Mouse (Mus musculus) stomach, embryonic 16.5 days (tissue): Measurements from ENCODE around the gene Tbx1. TPM values are rescaled to one million over a fixed set of nuclear protein-coding genes. Genes with fewer than 3 reads are reported as not detected.

ENCODE experiments used
- ATAC-seq: fragments of 200-750 bp; cut with Nextera tagmentation; 2 replicates; pipeline ENCODE4 v1.8.0; 2017; ENCODE audit warnings: moderate number of reproducible peaks, moderate TSS enrichment; ENCODE audit not compliant: insufficient read depth, low FRiP score
- H3K27ac ChIP-seq: fragments of 300-500 bp; sonication (generic); 2 replicates; pipeline ENCODE4 v1.5.1; 2014; ENCODE audit warnings: low read length
- H3K27me3 ChIP-seq: fragments of 300-500 bp; sonication (generic); 2 replicates; pipeline ENCODE4 v1.6.1; 2014; ENCODE audit warnings: low read length, control low read depth, mixed read lengths; ENCODE audit not compliant: control insufficient read depth, insufficient read depth
- H3K36me3 ChIP-seq: fragments of 300-500 bp; sonication (generic); 2 replicates; pipeline ENCODE4 v1.6.1; 2014; ENCODE audit warnings: low read length; ENCODE audit not compliant: control insufficient read depth, insufficient read depth
- H3K4me1 ChIP-seq: fragments of 300-500 bp; sonication (generic); 2 replicates; pipeline ENCODE4 v1.6.1; 2014; ENCODE audit warnings: low read length, control low read depth, mixed read lengths; ENCODE audit not compliant: control insufficient read depth, insufficient read depth
- H3K4me2 ChIP-seq: fragments of 300-500 bp; sonication (generic); 2 replicates; pipeline ENCODE4 v1.6.1; 2014; ENCODE audit warnings: low read depth, low read length, mixed read lengths
- H3K4me3 ChIP-seq: fragments of 300-500 bp; sonication (generic); replicated peaks from 2 replicates; pipeline ENCODE4 v1.5.1; 2014; ENCODE audit warnings: mild to moderate bottlenecking, low read length
- H3K9ac ChIP-seq: fragments of 300-500 bp; sonication (generic); 2 replicates; pipeline ENCODE4 v1.6.1; 2014; ENCODE audit warnings: low read length
- H3K9me3 ChIP-seq: fragments of 300-500 bp; sonication (generic); replicated peaks from 2 replicates; pipeline ENCODE4 v1.6.1; 2016; ENCODE audit warnings: low read length, control low read depth; ENCODE audit not compliant: control insufficient read depth
- WGBS: fragments of 180-500 bp; shearing (Covaris S2); extraction: QIAGEN DNeasy Blood & Tissue Kit; methylation state at CpG from one replicate; pipeline ENCODE4 v1.1.7; 2014; 5-methylcytosine and 5-hydroxymethylcytosine counted together
- polyA plus RNA-seq: library from polyadenylated mRNA; unstranded; fragments of >200 nt; fragmentation: Nextera tagmentation; extraction: Ambion mirVana; gene quantifications from 2 replicates; pipeline ENCODE4 v1.2.1, GENCODE M21; 2015

Tbx1 gene
- 0.20 and 0.84 TPM in 2 replicates for polyA plus RNA-seq

DNA sequence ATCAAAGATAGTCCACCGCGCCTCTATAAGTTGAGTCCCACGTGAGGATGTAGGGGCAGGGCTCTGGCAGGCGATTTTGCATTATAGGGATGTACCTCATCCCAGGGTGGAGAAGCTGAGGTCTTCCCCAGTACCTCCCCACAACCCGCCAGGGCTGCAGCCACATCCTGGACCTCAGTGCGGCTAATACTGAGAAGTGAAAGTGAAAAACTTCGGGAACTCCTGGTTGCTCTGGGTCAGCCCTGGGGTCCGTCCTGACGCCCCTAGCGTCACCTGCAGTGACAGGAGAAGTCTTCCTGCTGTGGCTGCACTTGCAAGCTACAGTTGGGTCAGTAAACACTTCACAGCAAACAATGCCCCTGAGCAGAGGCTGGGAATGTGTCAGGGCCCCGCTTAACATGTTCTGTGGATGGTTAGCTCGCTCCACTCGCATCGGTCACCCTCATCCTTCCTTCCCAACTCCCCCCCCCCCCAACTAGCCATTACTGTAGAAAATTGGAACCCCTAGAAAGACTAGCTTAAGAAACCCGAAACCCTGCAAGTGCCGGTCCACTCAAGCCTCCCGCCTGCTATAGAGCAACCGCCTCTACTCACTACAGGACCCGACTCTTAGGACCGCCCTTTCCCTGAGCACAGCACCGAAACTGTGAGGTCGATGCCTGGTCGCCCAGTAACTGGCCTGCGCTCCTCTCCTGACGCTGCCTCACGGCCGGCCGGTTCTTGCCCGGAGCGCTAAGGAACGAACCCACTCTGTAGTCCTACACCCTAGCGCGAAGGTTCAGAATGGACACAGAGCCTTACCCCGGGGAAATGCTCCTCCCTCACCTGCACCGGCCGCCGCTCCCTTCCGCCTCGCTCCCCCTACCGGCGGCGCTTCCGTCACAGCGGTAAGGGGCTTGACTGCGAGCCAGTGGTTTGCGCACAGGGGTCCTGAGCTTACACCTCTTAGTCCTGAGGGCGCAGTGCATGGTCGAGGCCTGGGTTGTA, at the start of gene Tbx1:
Gene Tbx1, minus strand, starts transcription at position 868 of the 987 bp plus-strand sequence.
- 0 out of 2 replicates have a peak, but pooled peaks have one; percentile 22 for ATAC-seq
- 7% methylated on average over 48 of the region's 48 CpGs for WGBS
- no peak within 1 kb of the TSS for H3K27ac ChIP-seq
- H3K4me1 ChIP-seq = peaks cover 37% of the 10 kb centered on the region
- H3K27me3 ChIP-seq = peaks cover 73% of the 10 kb centered on the region
- H3K9ac ChIP-seq = peak within 1 kb of the TSS; percentile 58
- H3K4me2 ChIP-seq = peak within 1 kb of the TSS; percentile 56
- no peaks in the 10 kb centered on the region for H3K36me3 ChIP-seq
- no peaks in the 10 kb centered on the region for H3K9me3 ChIP-seq
- peak within 1 kb of the TSS; percentile 48 for H3K4me3 ChIP-seq

DNA sequence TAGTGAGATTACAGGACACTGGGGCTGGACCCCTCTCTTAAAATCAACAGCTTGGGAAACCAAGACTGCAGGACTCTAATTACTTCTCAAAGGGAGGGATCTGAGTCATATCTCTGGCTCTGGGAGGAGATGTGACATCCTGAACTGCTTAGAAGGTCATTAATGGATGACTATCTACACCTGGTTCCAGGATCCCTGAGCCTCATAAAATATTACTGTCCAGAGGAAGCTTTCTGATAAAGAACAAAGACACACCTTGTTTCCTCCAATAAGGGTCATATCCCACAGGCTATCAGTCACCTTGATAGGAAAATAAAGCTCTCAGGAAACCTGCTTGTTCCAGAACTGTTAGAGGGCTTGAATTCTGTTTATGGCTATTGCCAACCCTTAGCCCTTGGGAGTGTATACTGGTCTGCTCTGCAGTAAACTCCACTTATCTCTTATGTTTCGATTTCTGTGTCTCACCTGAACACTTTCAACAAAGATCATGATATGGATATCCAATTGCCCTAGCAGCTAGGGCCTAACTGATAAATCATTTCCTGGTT, 49.0 kb upstream of the Tbx1 start:
- 66% methylated on average over 1 of the region's 1 CpGs for WGBS
- Histone ChIP-seq H3K27ac (no peak overlapping the region), H3K36me3 (no peaks in the 10 kb centered on the region), H3K9me3 (no peaks in the 10 kb centered on the region), H3K27me3 (no peaks in the 10 kb centered on the region), H3K4me1 (no peaks in the 10 kb centered on the region), H3K4me2 (no peak overlapping the region), H3K9ac (no peak overlapping the region), H3K4me3 (no peak overlapping the region)
- no peak for ATAC-seq

DNA sequence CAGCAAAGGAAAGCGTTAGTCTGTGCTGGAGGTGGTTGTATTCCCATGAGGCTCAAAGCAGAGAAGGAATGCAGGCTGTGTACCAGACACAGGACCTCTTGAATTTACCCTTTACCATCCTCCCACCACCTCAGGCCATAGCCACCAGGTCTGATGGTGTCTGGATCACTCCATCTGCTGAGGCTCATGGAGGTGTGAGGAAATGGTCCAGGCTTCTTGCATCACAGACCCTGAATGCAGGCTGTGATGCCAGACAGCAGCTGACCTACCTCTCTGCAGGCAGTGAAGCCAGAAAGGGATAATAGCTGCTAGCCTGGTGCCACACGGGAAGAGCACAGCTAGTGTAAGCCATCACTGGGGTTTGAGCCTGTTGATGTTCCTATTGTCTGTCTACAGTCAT, 47.9 kb upstream of the Tbx1 start:
- Histone ChIP-seq H3K4me1 (no peaks in the 10 kb centered on the region), H3K9me3 (no peaks in the 10 kb centered on the region), H3K36me3 (no peaks in the 10 kb centered on the region), H3K27ac (no peak overlapping the region), H3K9ac (no peak overlapping the region), H3K4me2 (no peak overlapping the region), H3K27me3 (no peaks in the 10 kb centered on the region), H3K4me3 (no peak overlapping the region)
- 42% methylated on average over 2 of the region's 2 CpGs for WGBS
- no peak for ATAC-seq

DNA sequence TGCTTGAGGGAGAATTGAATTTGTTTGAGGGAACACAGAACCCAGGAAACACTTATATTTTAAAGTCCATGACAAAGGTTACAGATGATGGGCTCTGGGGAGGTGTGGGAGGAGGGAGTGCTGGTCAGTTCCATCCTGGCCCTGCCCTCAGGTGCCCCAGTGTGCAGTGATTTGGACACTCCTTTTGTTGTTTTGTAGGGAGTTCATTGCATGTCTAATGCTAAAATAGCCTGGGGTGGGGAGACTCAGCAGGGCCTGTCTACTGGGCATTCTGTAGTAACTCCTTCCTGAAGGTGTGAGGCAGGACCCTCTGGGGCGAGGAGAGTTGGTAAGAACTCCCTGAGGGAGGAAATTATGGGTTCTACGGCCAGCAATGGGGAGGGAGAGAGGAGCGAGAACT, 46.3 kb upstream of the Tbx1 start:
- H3K27me3 ChIP-seq = no peaks in the 10 kb centered on the region
- H3K4me2 ChIP-seq = no peak overlapping the region
- no peak for ATAC-seq
- no peak overlapping the region for H3K9ac ChIP-seq
- 62% methylated on average over 3 of the region's 3 CpGs for WGBS
- H3K4me3 ChIP-seq = no peak overlapping the region
- no peak overlapping the region for H3K27ac ChIP-seq
- H3K9me3 ChIP-seq = no peaks in the 10 kb centered on the region
- H3K4me1 ChIP-seq = no peaks in the 10 kb centered on the region
- H3K36me3 ChIP-seq = no peaks in the 10 kb centered on the region

GRCm38 (mm10) chr16:18636401-18636800, 45.9 kb upstream of the Tbx1 start:
- Histone ChIP-seq H3K36me3 (no peaks in the 10 kb centered on the region), H3K27ac (no peak overlapping the region), H3K4me2 (no peak overlapping the region), H3K9ac (no peak overlapping the region), H3K4me3 (no peak overlapping the region), H3K9me3 (no peaks in the 10 kb centered on the region), H3K4me1 (no peaks in the 10 kb centered on the region), H3K27me3 (0 out of 2 replicates have a peak, but pooled peaks cover 3% of the 10 kb centered on the region)
- ATAC-seq = no peak
- 81% methylated on average over 5 of the region's 5 CpGs for WGBS

- ATAC-seq = no peak
- H3K4me2 ChIP-seq = no peak overlapping the region
- H3K4me3 ChIP-seq = no peak overlapping the region
- H3K36me3 ChIP-seq = no peaks in the 10 kb centered on the region
- no peaks in the 10 kb centered on the region for H3K9me3 ChIP-seq
- H3K27me3 ChIP-seq = 0 out of 2 replicates have a peak, but pooled peaks cover 3% of the 10 kb centered on the region
- WGBS = 21% methylated on average over 1 of the region's 1 CpGs
- peaks cover 5% of the 10 kb centered on the region for H3K4me1 ChIP-seq
- H3K27ac ChIP-seq = no peak overlapping the region
- H3K9ac ChIP-seq = no peak overlapping the region
These were observed 42.9 kb upstream of the Tbx1 start for GRCm38 (mm10) chr16:18633333-18633732.

GRCm38 (mm10) chr16:18632816-18633215, 42.3 kb upstream of the Tbx1 start:
- 55% methylated on average over 2 of the region's 2 CpGs for WGBS
- 0 out of 2 replicates have a peak, but pooled peaks cover 3% of the 10 kb centered on the region for H3K27me3 ChIP-seq
- H3K4me2 ChIP-seq = no peak overlapping the region
- ATAC-seq = no peak
- H3K27ac ChIP-seq = no peak overlapping the region
- H3K36me3 ChIP-seq = no peaks in the 10 kb centered on the region
- no peak overlapping the region for H3K4me3 ChIP-seq
- H3K4me1 ChIP-seq = peaks cover 5% of the 10 kb centered on the region
- H3K9ac ChIP-seq = no peak overlapping the region
- no peaks in the 10 kb centered on the region for H3K9me3 ChIP-seq

- peaks cover 5% of the 10 kb centered on the region for H3K4me1 ChIP-seq
- H3K27me3 ChIP-seq = 0 out of 2 replicates have a peak, but pooled peaks cover 3% of the 10 kb centered on the region
- no peak overlapping the region for H3K9ac ChIP-seq
- H3K36me3 ChIP-seq = no peaks in the 10 kb centered on the region
- H3K4me2 ChIP-seq = no peak overlapping the region
- 45% methylated on average over 3 of the region's 3 CpGs for WGBS
- no peak for ATAC-seq
- H3K27ac ChIP-seq = no peak overlapping the region
- H3K4me3 ChIP-seq = no peak overlapping the region
- no peaks in the 10 kb centered on the region for H3K9me3 ChIP-seq
These were observed 41.6 kb upstream of the Tbx1 start for GRCm38 (mm10) chr16:18632059-18632458.

DNA sequence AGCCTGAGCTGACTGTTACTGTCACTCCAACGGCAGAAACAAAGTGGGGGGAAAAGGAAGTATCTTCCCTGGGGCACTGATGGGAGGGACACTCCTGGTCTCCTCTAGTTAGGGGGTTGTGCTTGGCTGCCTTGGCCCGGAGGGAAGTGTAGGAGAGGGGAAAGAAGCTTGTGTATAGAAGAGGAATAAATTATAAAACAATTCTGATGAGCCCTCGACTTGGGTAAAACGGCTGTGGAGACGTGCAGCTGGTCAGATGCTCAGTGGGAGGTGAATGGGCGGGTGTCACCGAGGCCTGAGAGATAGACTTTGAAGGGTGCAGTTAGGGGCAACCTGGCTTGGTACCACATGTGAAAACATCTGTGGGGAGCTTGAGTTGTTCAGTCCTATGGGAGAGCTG, 40.7 kb upstream of the Tbx1 start:
- no peak for ATAC-seq
- H3K4me1 ChIP-seq = peaks cover 8% of the 10 kb centered on the region
- H3K27me3 ChIP-seq = peaks cover 3% of the 10 kb centered on the region; the same call in 1 of the 2 replicates
- H3K4me3 ChIP-seq = no peak overlapping the region
- no peak overlapping the region for H3K4me2 ChIP-seq
- H3K9me3 ChIP-seq = no peaks in the 10 kb centered on the region
- no peak overlapping the region for H3K27ac ChIP-seq
- no peak overlapping the region for H3K9ac ChIP-seq
- no peaks in the 10 kb centered on the region for H3K36me3 ChIP-seq
- 56% methylated on average over 7 of the region's 7 CpGs for WGBS
